Mouse (Mus musculus) lung, postnatal 0 days (tissue): Measurements from ENCODE around the gene Trio.

Experiments used
- CTCF ChIP-seq: IDR thresholded peaks from 2 replicates; pipeline ENCODE4 v1.5.1; 2016; ENCODE audit warnings: antibody characterized with exemption, mild to moderate bottlenecking
- EP300 ChIP-seq: IDR thresholded peaks from 2 replicates; pipeline ENCODE4 v1.6.1; 2016; ENCODE audit warnings: antibody characterized with exemption, mild to moderate bottlenecking, control low read depth

DNA sequence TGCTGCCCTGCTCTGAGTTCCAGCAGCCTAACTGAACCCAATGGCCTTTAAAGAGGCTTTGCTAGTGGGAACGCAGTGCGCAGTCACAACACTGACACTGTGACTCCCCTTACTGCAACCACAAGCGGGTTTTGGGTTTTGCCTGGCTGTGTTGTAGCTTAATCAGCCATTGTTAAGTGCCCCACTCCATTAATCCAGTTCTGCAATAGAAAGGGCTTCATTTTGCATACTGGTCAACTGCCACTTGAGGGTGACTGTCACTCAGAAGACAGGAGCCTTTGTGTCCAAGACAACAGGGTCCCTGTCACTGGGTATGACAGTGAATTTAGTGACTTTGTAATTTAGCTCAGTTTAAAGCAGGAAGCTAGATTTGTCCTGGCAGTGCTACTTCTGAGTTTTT is 23.1 kb downstream of the Trio start:
- TF ChIP-seq CTCF (no peak), EP300 (no peak)
